Mouse (Mus musculus) E14TG2a.4 (cell line): ENCODE results near the gene Hs6st1.

Experiments
- CTCF ChIP-seq: conservative IDR thresholded peaks from 2 replicates; pipeline ENCODE4 v1.5.1; 2014; ENCODE audit warnings: low read length
- NANOG ChIP-seq: IDR thresholded peaks from 2 replicates; pipeline ENCODE4 v1.6.1; 2014; ENCODE audit warnings: borderline replicate concordance, low read length, mixed read lengths
- POU5F1 ChIP-seq: IDR thresholded peaks from 2 replicates; pipeline ENCODE4 v1.6.1; 2014; ENCODE audit warnings: low read length, borderline replicate concordance

- TF ChIP-seq CTCF (peak; percentile 79), POU5F1 (no peak), NANOG (no peak)
Measured at GRCm38 (mm10) chr1:36149411-36149810, 81.2 kb downstream of the Hs6st1 start.
